Comparison of ENCODE assay signal across 11 mouse cellular contexts in genomic region chr12:25565131-25565530, GRCm38 (mm10).
"Had no signal": no experiment of that assay in that cellular context is flagged by ENCODE, and none has a peak within 500 bp of the region (broad histone marks: within the 10 kb centered on the region; RNA-seq: fewer than 3 reads in every experiment).

No protein-coding gene starts in this region.

- DNase-seq: liver, postnatal 0 days; lung, adult 2 months; lung, postnatal 14 days; lung, postnatal 36 days; right cerebral cortex, postnatal 14 days; thymus, adult 2 months; thymus, postnatal 25 days; thymus, postnatal 4 days had no signal

- ATAC-seq: liver, postnatal 0 days; lung, postnatal 0 days; midbrain, embryonic 13.5 days; midbrain, embryonic 15.5 days had no signal
